ENCODE assay signal across 9 mouse cellular contexts in genomic region chr2:73167126-73167525, GRCm38 (mm10). TPM values are rescaled to one million over a fixed set of nuclear protein-coding genes. Genes with fewer than 3 reads are reported as not detected.
DNase-seq lines count a peak whose midpoint lies in the region; ATAC-seq and TF ChIP-seq lines count a peak whose summit lies in the region.
"Had no signal": no experiment of that assay in that cellular context is flagged by ENCODE, and none has a peak within 500 bp of the region (broad histone marks: within the 10 kb centered on the region; RNA-seq: fewer than 3 reads in every experiment).

No protein-coding gene starts in this region.

- H3K4me1 ChIP-seq in hindbrain, embryonic 11.5 days (replicated peaks; ENCODE audit: control insufficient read depth, insufficient read depth, low read length) = no peaks in the 10 kb centered on the region
- H3K4me1 ChIP-seq in hindbrain, embryonic 16.5 days (ENCODE audit: control insufficient read depth, insufficient read depth, low read depth, low read length) = no peaks in the 10 kb centered on the region
- H3K4me1 ChIP-seq in kidney, postnatal 0 days (replicated peaks; ENCODE audit: insufficient read depth, low read length) = no peaks in the 10 kb centered on the region

- H3K27ac ChIP-seq in hindbrain, embryonic 11.5 days (ENCODE audit: low read depth, low read length) = no peak overlapping the region
- no peak overlapping the region for H3K27ac ChIP-seq in hindbrain, embryonic 16.5 days (ENCODE audit: low read depth, low read length)
- no peak overlapping the region for H3K27ac ChIP-seq in kidney, postnatal 0 days
- H3K27ac ChIP-seq: limb, embryonic 12.5 days had no signal

- H3K4me2 ChIP-seq in hindbrain, embryonic 11.5 days (replicated peaks; ENCODE audit: low read depth, low read length) = no peak overlapping the region
- no peak overlapping the region for H3K4me2 ChIP-seq in hindbrain, embryonic 16.5 days (ENCODE audit: low read length)
- no peak overlapping the region for H3K4me2 ChIP-seq in kidney, postnatal 0 days (ENCODE audit: low read length)
- H3K4me2 ChIP-seq: limb, embryonic 12.5 days had no signal

- no peak overlapping the region for H3K9ac ChIP-seq in hindbrain, embryonic 11.5 days (ENCODE audit: low read depth, low read length)
- no peak overlapping the region for H3K9ac ChIP-seq in hindbrain, embryonic 16.5 days (ENCODE audit: low read depth, low read length)
- no peak overlapping the region for H3K9ac ChIP-seq in kidney, postnatal 0 days (ENCODE audit: low read depth, low read length)
- H3K9ac ChIP-seq: limb, embryonic 12.5 days had no signal

- no peaks in the 10 kb centered on the region for H3K9me3 ChIP-seq in hindbrain, embryonic 11.5 days (ENCODE audit: control insufficient read depth, low read length)
- no peaks in the 10 kb centered on the region for H3K9me3 ChIP-seq in hindbrain, embryonic 16.5 days (ENCODE audit: control insufficient read depth, low read length)
- H3K9me3 ChIP-seq in kidney, postnatal 0 days (replicated peaks; ENCODE audit: low read length) = no peaks in the 10 kb centered on the region; the same call in 1 of the 2 replicates

- no peaks in the 10 kb centered on the region for H3K27me3 ChIP-seq in hindbrain, embryonic 11.5 days (ENCODE audit: control insufficient read depth, insufficient read depth, low read length)
- H3K27me3 ChIP-seq in hindbrain, embryonic 16.5 days (replicated peaks; ENCODE audit: control insufficient read depth, insufficient read depth, low read length) = no peaks in the 10 kb centered on the region
- no peaks in the 10 kb centered on the region for H3K27me3 ChIP-seq in kidney, postnatal 0 days (ENCODE audit: insufficient read depth, low read length)
- H3K27me3 ChIP-seq: limb, embryonic 12.5 days had no signal

- peak; percentile 90 for TF ChIP-seq CTCF in kidney, postnatal 0 days (IDR thresholded peaks at IDR 0.05; ENCODE audit: low read depth)

- H3K4me3 ChIP-seq in hindbrain, embryonic 11.5 days (ENCODE audit: low read depth, low read length) = no peak overlapping the region
- no peak overlapping the region for H3K4me3 ChIP-seq in hindbrain, embryonic 16.5 days (ENCODE audit: low read length)
- no peak overlapping the region for H3K4me3 ChIP-seq in kidney, postnatal 0 days (replicated peaks; ENCODE audit: low read depth, low read length)
- H3K4me3 ChIP-seq: limb, embryonic 12.5 days had no signal

- H3K36me3 ChIP-seq in hindbrain, embryonic 11.5 days (ENCODE audit: control insufficient read depth, insufficient read depth, low read length) = no peaks in the 10 kb centered on the region
- no peaks in the 10 kb centered on the region for H3K36me3 ChIP-seq in hindbrain, embryonic 16.5 days (ENCODE audit: control insufficient read depth, insufficient read depth, low read length)
- no peaks in the 10 kb centered on the region for H3K36me3 ChIP-seq in kidney, postnatal 0 days (ENCODE audit: insufficient read depth, low read length)
- H3K36me3 ChIP-seq: limb, embryonic 12.5 days had no signal

- peak; percentile 53 for DNase-seq in hindbrain, embryonic 11.5 days (ENCODE audit: low spot score)
- peak; percentile 63 to 78 for DNase-seq in adrenal gland, postnatal 36 days
- peak; percentile 11 for DNase-seq in fibroblast of lung, adult 2 months (ENCODE audit: low read depth)
- DNase-seq in kidney, postnatal 0 days (ENCODE audit: low spot score) = peak; percentile 80
- peak; percentile 76 for DNase-seq in lung, postnatal 10 days
- peak; percentile 53 to 63 for DNase-seq in spleen, postnatal 36 days (ENCODE audit: low spot score in 2 of 2)

- ATAC-seq in hindbrain, embryonic 11.5 days (ENCODE audit: low FRiP score) = no peak
- no peak for ATAC-seq in hindbrain, embryonic 16.5 days
- ATAC-seq in CD4-positive, CD25-positive, alpha-beta regulatory T cell, adult 4 months = peak; percentile 99
- ATAC-seq in kidney, postnatal 0 days (replicated peaks; ENCODE audit: low FRiP score, low read depth) = no peak

RNA-seq across cellular contexts. Expression of gene Ola1, which starts 51.6 kb away (rescaled TPM):
- 97.6 and 100 TPM in 2 replicates for polyA plus RNA-seq in hindbrain, embryonic 11.5 days (2014; fragmentation: Nextera tagmentation; extraction: Ambion mirVana)
- polyA plus RNA-seq in hindbrain, embryonic 16.5 days (2015; fragmentation: Nextera tagmentation; extraction: Ambion mirVana) = 97.0 and 110 TPM in 2 replicates
- 10 to 100 TPM; 77.4 to 77.6 TPM for polyA plus RNA-seq in CD4-positive, CD25-positive, alpha-beta regulatory T cell, adult 4 months (2017; shearing (Covaris generic))
- 10 to 100 TPM; 52.4 to 57.9 TPM for total RNA-seq in adrenal gland, postnatal 36 days (2021)
- 69.5 and 73.4 TPM in 2 replicates for polyA plus RNA-seq in kidney, postnatal 0 days (2015; fragmentation: Nextera tagmentation; extraction: Ambion mirVana)

Comparison
In these comparisons a context has a peak if more than half of its experiments do, and no peak if none do; other contexts are left out.
1. DNase-seq: peak in every context shown above with its lines; median percentile 80 in kidney, postnatal 0 days; 76 in lung, postnatal 10 days; 70 in adrenal gland, postnatal 36 days; 58 in spleen, postnatal 36 days; 53 in hindbrain, embryonic 11.5 days; 11 in fibroblast of lung, adult 2 months.